Mouse (Mus musculus) layer of hippocampus, adult 18-20 months (tissue): Measurements from ENCODE around the gene Lhfpl3. TPM values are rescaled to one million over a fixed set of nuclear protein-coding genes. Genes with fewer than 3 reads are reported as not detected.
A peak's percentile ranks its signal among the peaks of the same experiment; 100 is the strongest.
"Not testable (repeated sequence)": the region's sequence is repeated elsewhere in the genome, so short reads cannot be mapped to it uniquely, and the experiment has no call there.

ENCODE experiments used
- DNase-seq, 2 experiments: peaks; one replicate each; pipeline ENCODE4 v3.0.0; 2022; ENCODE audit warnings: low spot score in 2 of 2
- long read RNA-seq: library from polyadenylated mRNA; stranded (forward); transcript quantifications from one replicate; pipeline ENCODE4 v2.0.0, GENCODE M21; 2021
- total RNA-seq, 2 experiments: library from RNA; stranded (reverse); gene quantifications; 2 replicates each; pipeline ENCODE4 v1.2.3; 2021

Lhfpl3 gene
- 10 to 100 TPM; 12.4 to 12.9 TPM for total RNA-seq
- long read RNA-seq, partial matches to known transcripts, result 0 of 1 reads
- long read RNA-seq, other reads (novel, unspliced or antisense), result 1 of 1 reads

DNA sequence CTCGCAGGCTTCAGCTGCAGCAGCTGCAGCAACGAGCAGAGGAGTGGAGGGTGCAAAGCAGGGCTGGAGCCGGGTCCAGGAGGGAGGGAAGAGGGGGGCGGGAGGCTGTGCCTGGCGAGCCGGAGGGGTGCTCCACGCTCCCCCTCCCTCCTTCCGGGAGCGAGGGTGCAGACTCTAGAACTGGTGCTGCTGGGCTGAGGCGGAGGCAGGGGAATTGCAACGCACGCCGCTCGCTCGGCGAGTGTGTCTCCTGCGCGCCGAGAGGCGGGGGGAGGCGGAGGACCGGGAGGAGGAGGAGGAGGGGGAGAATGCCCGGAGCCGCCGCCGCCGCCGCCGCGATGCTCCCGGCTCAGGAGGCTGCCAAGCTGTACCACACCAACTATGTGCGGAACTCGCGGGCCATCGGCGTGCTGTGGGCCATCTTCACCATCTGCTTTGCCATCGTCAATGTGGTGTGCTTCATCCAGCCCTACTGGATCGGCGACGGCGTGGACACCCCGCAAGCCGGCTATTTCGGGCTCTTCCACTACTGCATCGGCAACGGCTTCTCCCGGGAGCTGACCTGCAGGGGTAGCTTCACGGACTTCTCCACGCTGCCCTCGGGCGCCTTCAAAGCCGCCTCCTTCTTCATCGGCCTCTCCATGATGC, at the start of gene Lhfpl3:
Lhfpl3 (plus strand) TSS at position 175 of the 648 bp plus-strand sequence.
- peak; percentile 19 to 21 for DNase-seq

- not testable (repeated sequence) for DNase-seq
Measured at GRCm38 (mm10) chr5:22706271-22706670, 39.6 kb upstream of the Lhfpl3 start.

DNA sequence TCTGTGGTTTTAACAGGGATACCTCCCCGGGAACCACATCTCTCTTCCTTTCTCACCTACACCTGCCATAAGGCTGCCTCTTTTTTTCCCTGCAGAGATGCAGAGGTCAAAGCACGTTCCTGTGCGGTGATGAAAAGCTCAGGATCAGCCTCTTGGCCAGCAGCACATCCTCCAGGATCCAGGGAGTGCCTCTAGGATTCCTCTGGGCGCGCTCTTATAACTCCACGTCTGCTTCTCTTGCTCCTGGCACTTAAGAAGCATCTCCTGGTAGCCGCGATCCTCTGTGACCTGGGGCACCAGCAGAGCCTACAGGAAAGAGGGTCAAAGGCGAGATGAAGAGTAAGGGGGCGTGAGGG, 352 bp upstream of the Lhfpl3 start:
- peak in 1 of 2 experiments; percentile 2 for DNase-seq

- no peak for DNase-seq
Measured at GRCm38 (mm10) chr5:22746533-22747021, 718 bp downstream of the Lhfpl3 start.

GRCm38 (mm10) chr5:22747305-22747704, 1.4 kb downstream of the Lhfpl3 start:
- no peak for DNase-seq

GRCm38 (mm10) chr5:22757261-22757660, 11.4 kb downstream of the Lhfpl3 start:
- DNase-seq, result peak in 1 of 2 experiments; percentile 12

DNA sequence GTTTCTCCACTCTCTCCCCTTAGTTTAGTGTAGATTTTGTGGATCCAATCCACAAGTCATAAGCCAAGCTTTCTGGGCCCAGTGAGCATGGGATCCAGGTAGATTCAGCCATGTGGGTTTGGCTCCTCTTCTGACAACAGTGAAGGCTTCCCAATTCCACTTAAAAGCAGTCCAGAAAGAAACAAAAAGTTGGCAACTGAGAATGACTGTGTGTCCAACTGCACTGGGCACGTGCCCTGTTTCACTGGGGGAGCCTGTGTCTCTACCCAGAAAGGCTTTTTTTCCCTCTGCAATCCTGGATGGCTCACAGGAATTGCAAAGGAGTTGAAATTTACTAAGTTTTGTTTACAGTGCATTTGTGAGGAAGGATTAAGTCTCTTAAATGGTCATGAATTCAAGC, 24.9 kb downstream of the Lhfpl3 start:
- DNase-seq, result no peak

GRCm38 (mm10) chr5:22795361-22795760, 49.5 kb downstream of the Lhfpl3 start:
- DNase-seq, result peak; percentile 2 to 17

DNA sequence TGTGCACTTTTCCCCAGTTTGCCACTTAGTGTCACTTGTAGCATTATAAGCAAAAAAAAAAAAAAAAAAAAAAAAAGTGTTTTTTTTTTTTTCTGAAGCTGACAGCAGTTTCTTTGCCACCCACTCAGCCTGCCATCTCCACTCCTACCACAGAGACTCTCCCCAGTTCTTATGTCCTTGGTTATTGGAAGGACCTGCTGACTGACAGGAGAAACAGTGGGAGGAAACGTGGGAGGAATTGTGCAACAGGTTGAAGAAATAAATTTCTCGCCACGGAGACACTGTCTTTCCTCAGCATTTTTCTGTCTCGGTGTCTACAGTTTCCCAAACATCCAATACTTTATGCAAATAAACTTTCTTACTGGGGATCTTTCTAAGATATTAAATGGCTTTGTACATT, 67.6 kb downstream of the Lhfpl3 start:
- peak in 1 of 2 experiments; percentile 4 for DNase-seq

- no peak for DNase-seq
Measured at GRCm38 (mm10) chr5:22829822-22830450, 84.1 kb downstream of the Lhfpl3 start.

GRCm38 (mm10) chr5:22851572-22851971, 105.7 kb downstream of the Lhfpl3 start:
- no peak for DNase-seq

DNA sequence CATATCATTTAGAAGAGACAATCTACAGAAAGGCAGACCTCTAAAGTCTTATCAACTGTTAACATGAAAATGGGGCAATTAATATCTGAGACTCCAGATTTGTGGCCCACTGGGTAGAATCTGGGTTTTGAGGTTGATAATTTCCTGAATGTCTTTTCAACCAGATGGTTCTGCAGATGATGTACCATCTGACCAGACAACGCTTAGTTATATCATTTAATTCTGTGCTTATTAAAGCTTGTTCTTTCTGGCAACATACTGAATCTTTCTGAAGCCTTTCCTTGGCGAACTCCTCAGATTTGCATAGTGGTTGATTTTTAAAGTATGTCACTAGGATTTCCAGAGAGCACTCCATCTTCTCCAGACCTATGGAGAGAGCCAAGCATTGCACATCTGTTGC, 107.6 kb downstream of the Lhfpl3 start:
- peak; percentile 14 to 61 for DNase-seq

DNA sequence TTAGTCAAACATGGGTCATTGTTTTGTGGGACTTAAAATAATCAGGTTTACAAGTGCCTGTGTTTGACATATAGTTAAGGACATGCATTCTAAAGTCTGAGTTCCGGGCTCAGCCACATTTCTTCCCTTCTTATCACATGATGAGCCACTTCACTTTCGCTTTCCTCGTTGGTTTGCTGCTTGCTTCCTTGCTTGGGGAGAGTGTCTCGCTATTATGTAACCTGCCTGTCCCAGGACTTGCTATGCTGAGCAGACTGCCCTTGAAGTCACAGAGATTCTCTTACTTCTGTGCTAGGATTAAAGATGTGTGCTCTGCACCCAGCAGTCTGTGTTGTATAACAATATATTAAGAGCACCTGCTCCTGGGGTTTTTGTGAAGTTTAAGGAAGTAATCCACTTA, 110.6 kb downstream of the Lhfpl3 start:
- no peak for DNase-seq

DNA sequence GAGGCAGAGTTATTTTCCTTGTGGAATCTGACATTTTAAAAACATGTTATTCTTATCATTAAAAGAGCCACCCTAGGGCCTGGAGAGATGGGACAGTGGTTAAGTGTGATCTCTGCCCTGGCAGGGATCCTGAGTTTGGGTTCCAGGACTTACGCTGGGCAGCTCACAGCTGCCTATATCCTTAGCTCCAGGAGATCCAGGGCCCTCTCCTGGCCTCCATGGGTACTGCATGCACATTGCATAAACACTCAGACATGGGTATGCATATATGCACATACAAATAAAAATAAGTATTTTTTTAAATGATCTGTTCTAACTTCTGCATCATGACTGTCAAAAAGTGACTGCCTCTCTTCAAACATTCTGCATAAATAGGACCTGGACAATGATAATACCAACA, 115.5 kb downstream of the Lhfpl3 start:
- peak in 1 of 2 experiments; percentile 19 for DNase-seq

- no peak for DNase-seq
Measured at GRCm38 (mm10) chr5:22869031-22869430, 123.2 kb downstream of the Lhfpl3 start.

DNA sequence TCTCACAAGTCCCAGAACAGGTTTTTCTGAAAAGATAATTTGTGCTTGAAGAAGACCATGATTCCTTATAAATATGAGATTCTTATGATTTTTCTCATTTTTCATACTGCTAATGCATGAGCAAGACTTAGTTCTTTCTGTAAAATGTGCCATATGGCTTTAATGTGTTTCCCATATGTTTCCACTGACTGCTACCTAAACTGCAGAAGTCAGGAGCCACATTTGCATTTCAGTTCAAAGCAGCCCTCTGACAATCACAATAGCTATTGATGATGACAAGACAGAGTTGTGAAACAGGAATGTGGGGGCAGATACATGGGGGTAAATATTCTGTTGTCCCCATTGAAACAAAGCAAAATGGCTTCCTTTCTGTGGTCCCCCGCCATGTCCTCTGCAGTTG, 126.6 kb downstream of the Lhfpl3 start:
- DNase-seq, result no peak

DNA sequence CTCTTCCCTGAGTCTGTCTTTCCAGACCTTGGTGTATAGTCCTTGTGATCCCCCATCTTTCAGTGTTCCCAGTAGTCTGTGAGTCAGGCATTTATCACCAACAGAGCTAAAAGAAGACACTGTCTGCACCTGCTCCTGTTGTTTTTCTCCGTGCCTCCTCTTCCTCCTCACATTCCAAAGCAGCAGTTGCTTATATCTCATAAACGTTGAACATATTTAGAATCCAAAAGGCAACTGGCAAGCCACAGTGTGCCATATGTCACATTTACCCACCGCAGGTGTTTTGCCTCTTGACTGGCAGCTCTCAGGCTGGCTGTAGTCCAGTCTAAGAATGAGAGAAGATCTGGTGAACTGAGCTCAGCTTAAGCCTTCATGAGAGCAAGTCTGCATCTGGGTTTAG, 142.5 kb downstream of the Lhfpl3 start:
- peak; percentile 23 to 59 for DNase-seq

- DNase-seq, result no peak
Measured at GRCm38 (mm10) chr5:22889481-22889880, 143.6 kb downstream of the Lhfpl3 start.

- DNase-seq, result no peak
Measured at GRCm38 (mm10) chr5:22897228-22897627, 151.4 kb downstream of the Lhfpl3 start.

DNA sequence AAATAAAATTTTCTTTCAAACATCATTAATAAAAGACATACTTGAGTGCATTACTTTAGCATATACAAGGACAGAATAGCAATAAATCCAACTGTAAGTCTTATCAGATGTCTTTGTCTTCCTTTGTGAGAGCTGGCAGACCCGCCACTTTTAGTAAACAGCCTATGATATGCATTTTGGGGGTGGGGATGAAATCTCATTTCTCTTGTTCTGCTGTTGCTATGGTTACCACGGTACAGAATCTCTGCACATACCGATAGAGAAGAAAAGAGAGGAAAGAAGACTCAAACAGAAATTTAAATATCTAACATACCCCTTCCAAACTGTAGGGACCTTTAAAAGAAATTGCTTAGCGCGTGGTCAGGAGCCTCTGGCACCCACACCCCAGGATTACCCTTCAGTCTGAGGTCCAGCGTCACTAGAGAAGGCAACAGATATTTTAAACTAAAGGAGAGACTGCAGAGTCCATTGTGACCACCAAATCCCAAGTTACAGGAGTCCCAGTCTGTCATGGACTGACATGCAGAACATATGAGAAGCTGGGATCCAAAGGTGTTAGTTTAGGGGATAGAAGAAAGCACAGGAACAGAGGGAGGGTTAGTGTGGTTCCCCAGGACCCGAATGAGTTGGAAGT, 151.9 kb downstream of the Lhfpl3 start:
- DNase-seq, result no peak

DNA sequence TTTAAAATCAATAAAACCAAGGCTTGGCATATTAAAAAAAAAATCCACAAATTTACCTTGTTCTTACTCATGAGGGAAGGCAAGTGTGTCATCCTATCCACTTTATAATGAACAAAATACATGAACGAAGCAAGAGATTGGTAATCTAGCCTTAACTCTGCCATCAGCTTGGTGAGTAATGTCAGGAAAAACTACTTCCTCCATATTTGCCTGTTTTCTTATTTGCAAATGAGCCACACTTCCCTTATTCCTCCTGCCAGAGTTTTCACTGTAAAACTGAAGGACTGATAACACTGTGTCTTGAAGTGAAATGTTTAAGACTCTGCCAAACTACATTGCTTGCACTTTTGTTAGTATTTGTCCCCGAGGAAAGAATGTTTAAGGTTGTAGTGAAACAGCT, 152.7 kb downstream of the Lhfpl3 start:
- DNase-seq, result no peak

GRCm38 (mm10) chr5:22899913-22900312, 154.1 kb downstream of the Lhfpl3 start:
- DNase-seq, result no peak
